10 mouse cellular contexts compared by ENCODE assay signal in genomic region chr11:45629250-45629649, GRCm38 (mm10).
DNase-seq lines count a peak whose midpoint lies in the region; ATAC-seq and TF ChIP-seq lines count a peak whose summit lies in the region.
"Had no signal": no experiment of that assay in that cellular context is flagged by ENCODE, and none has a peak within 500 bp of the region (broad histone marks: within the 10 kb centered on the region; RNA-seq: fewer than 3 reads in every experiment).

No protein-coding gene starts in this region.

- peak; percentile 12 to 14 for DNase-seq in cerebellum, postnatal 14 days
- DNase-seq in cerebellum, adult 9-11 months: no peak
- DNase-seq in left cerebral cortex, adult 2 months (ENCODE audit: extremely low spot score in 1 of 2, low spot score in 2 of 2): no peak
- no peak for DNase-seq in left cerebral cortex, postnatal 25 days (ENCODE audit: low spot score in 2 of 2)
- DNase-seq in ES-CJ7 (ENCODE audit: low read depth, low spot score): peak; percentile 48
- DNase-seq in limb, embryonic 11.5 days (ENCODE audit: low spot score): peak; percentile 21
- no peak for DNase-seq in retina, postnatal 1 day
- DNase-seq: gastrocnemius, postnatal 14 days had no signal

- H3K4me1 ChIP-seq in limb, embryonic 11.5 days (ENCODE audit: control insufficient read depth, insufficient read depth, low read length): 0 out of 2 replicates have a peak, but pooled peaks cover 3% of the 10 kb centered on the region
- H3K4me1 ChIP-seq: hindbrain, embryonic 10.5 days had no signal

- no peak overlapping the region for H3K27ac ChIP-seq in left cerebral cortex, adult 2 months
- H3K27ac ChIP-seq in limb, embryonic 11.5 days (replicated peaks; ENCODE audit: low read depth, low read length): no peak overlapping the region
- H3K27ac ChIP-seq: hindbrain, embryonic 10.5 days had no signal

- no peaks in the 10 kb centered on the region for H3K9me3 ChIP-seq in limb, embryonic 11.5 days (ENCODE audit: control insufficient read depth, low read length)
- H3K9me3 ChIP-seq: hindbrain, embryonic 10.5 days had no signal

- TF ChIP-seq CTCF in left cerebral cortex, adult 2 months (IDR thresholded peaks at IDR 0.05): peak; percentile 60

- ATAC-seq in limb, embryonic 11.5 days (ENCODE audit: insufficient number of reproducible peaks, low FRiP score, low TSS enrichment, low read depth): no peak
- no peak for ATAC-seq in activated CD4-positive, CD25-positive, alpha-beta regulatory T cell, adult 4 months

- WGBS in limb, embryonic 11.5 days: 23% methylated on average over 1 of the region's 1 CpGs

- intact Hi-C loops in left cerebral cortex, adult 2 months (cut with DNase I): no loop called here
- intact Hi-C loops in left cerebral cortex, postnatal 25 days (cut with DNase I): no loop called here

- no peak overlapping the region for H3K4me2 ChIP-seq in limb, embryonic 11.5 days (ENCODE audit: low read depth, severe bottlenecking)

- H3K4me3 ChIP-seq in left cerebral cortex, adult 2 months: no peak overlapping the region
- no peak overlapping the region for H3K4me3 ChIP-seq in limb, embryonic 11.5 days (ENCODE audit: low read depth, low read length)
- H3K4me3 ChIP-seq: hindbrain, embryonic 10.5 days had no signal

- H3K27me3 ChIP-seq in limb, embryonic 11.5 days (ENCODE audit: control insufficient read depth, insufficient read depth, low read length): no peaks in the 10 kb centered on the region

- no peak overlapping the region for H3K9ac ChIP-seq in limb, embryonic 11.5 days (ENCODE audit: low read length)

- no peaks in the 10 kb centered on the region for H3K36me3 ChIP-seq in limb, embryonic 11.5 days (ENCODE audit: control insufficient read depth, insufficient read depth, low read length)
- H3K36me3 ChIP-seq: hindbrain, embryonic 10.5 days had no signal

Comparison
In these comparisons a context has a peak if more than half of its experiments do, and no peak if none do; other contexts are left out.
1. DNase-seq: peak in cerebellum, postnatal 14 days (2 of 2), ES-CJ7 (single experiment) and limb, embryonic 11.5 days (single experiment); none in cerebellum, adult 9-11 months (single experiment), left cerebral cortex, adult 2 months (0 of 2), left cerebral cortex, postnatal 25 days (0 of 2) and retina, postnatal 1 day (single experiment).